Mouse (Mus musculus) ES-E14 (cell line): ENCODE results near the gene Mettl5. TPM values are rescaled to one million over a fixed set of nuclear protein-coding genes. Genes with fewer than 3 reads are reported as not detected.

Experiments
- DNase-seq: peaks from one replicate; pipeline ENCODE4 v3.0.0-alpha.2; 2013; ENCODE audit warnings: low read depth, low spot score
- H3K27ac ChIP-seq: 2 replicates; pipeline ENCODE4 v1.5.1; 2012; ENCODE audit warnings: low read depth, mild to moderate bottlenecking, low read length, moderate library complexity, mixed read lengths; ENCODE audit not compliant: poor library complexity, insufficient read depth, severe bottlenecking
- H3K36me3 ChIP-seq: 2 replicates; pipeline ENCODE4 v1.6.1; 2012; ENCODE audit warnings: mild to moderate bottlenecking, low read length, moderate library complexity, mixed read lengths; ENCODE audit not compliant: control insufficient read depth, poor library complexity, insufficient read depth, severe bottlenecking
- H3K4me1 ChIP-seq, 2 experiments: fragments of 150-350 bp in 1 of 2; sonication (generic) in 1 of 2; 2 replicates each; pipeline ENCODE4 v1.6.1; 2012; ENCODE audit warnings: low read length in 2 of 2, mild to moderate bottlenecking in 1 of 2, mixed read lengths in 1 of 2; ENCODE audit not compliant: control insufficient read depth in 2 of 2, insufficient read depth in 2 of 2, poor library complexity in 1 of 2
- H3K4me3 ChIP-seq, 2 experiments: fragments of 150-350 bp in 1 of 2; sonication (generic) in 1 of 2; 2 replicates each; pipeline ENCODE4 v1.5.1; 2012; ENCODE audit warnings: low read length in 2 of 2, low read depth in 1 of 2, mild to moderate bottlenecking in 1 of 2, mixed read lengths in 1 of 2; ENCODE audit not compliant: insufficient read depth in 1 of 2, poor library complexity in 1 of 2, severe bottlenecking in 1 of 2
- H3K9ac ChIP-seq: 2 replicates; pipeline ENCODE4 v1.6.1; 2012; ENCODE audit warnings: low read depth, mild to moderate bottlenecking, low read length, mixed read lengths; ENCODE audit not compliant: poor library complexity, insufficient read depth, severe bottlenecking
- H3K9me3 ChIP-seq: fragments of 150-350 bp; sonication (generic); 2 replicates; pipeline ENCODE4 v1.6.1; 2012; ENCODE audit warnings: low read depth, mild to moderate bottlenecking, low read length; ENCODE audit not compliant: control insufficient read depth, insufficient read depth
- CHD2 ChIP-seq: IDR thresholded peaks from 2 replicates; pipeline ENCODE4 v1.6.1; 2014; ENCODE audit warnings: mild to moderate bottlenecking, low read depth, low read length, inconsistent platforms
- HCFC1 ChIP-seq: IDR thresholded peaks from 2 replicates; pipeline ENCODE4 v1.6.1; 2012; ENCODE audit warnings: low read length, inconsistent platforms, borderline replicate concordance; ENCODE audit not compliant: insufficient read depth
- MAFK ChIP-seq: IDR thresholded peaks from 2 replicates; pipeline ENCODE4 v1.6.1; 2014; ENCODE audit warnings: mild to moderate bottlenecking, low read depth, low read length, inconsistent platforms; ENCODE audit not compliant: insufficient read depth
- ZC3H11A ChIP-seq: IDR thresholded peaks from 2 replicates; pipeline ENCODE4 v1.6.1; 2012; ENCODE audit warnings: low read depth, mild to moderate bottlenecking, inconsistent platforms, low read length, borderline replicate concordance
- ZNF384 ChIP-seq: IDR thresholded peaks from 2 replicates; pipeline ENCODE4 v1.6.1; 2012; ENCODE audit warnings: low read depth, low read length, inconsistent platforms
- in situ Hi-C, 2 experiments: fragments of 600-800 bp; cut with MboI; formaldehyde crosslinking; loops; one replicate each; pipeline ENCODE4 v1.15.1; 2025; ENCODE audit warnings: low sequenced_read_pairs in 2 of 2, inconsistent platforms in 1 of 2; ENCODE audit not compliant: unreplicated experiment in 2 of 2
- total RNA-seq: library from RNA; depleted of rRNA; stranded (reverse); fragments of 300-350 nt; gene quantifications from 2 replicates; pipeline ENCODE4 v1.2.3, GENCODE M21; 2012

Mettl5 gene
- total RNA-seq, 1 experiment: 43.0 TPM

DNA sequence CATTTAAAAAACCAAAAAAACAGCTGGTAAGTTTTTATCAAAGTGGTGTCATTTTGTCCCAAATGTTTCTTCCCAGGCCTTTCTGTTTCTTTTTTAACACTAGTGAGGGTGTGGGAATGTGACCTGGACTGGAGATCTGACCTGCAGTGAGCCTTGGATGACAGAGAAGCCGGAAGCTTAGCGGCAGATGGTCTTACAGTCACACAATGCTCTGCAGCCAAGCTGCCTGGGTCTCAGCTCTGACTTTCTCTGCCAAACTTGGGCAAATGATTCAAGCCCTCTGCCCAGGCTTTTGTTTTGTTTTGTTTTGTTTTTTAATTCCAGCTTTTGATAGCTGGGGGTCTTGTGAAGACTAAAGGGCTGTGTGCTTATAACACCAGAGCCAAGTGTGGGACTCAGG lies 59.0 kb downstream of the Mettl5 start:
- DNase-seq: no peak
- H3K4me3 ChIP-seq: no peak overlapping the region
- TF ChIP-seq CHD2: no peak
- TF ChIP-seq ZC3H11A: no peak
- no peak for TF ChIP-seq HCFC1
- TF ChIP-seq MAFK: no peak
- no peak for TF ChIP-seq ZNF384
- no peaks in the 10 kb centered on the region for H3K36me3 ChIP-seq
- peaks cover 1 to 3% of the 10 kb centered on the region in 2 experiments; a peak in 1 of 4 replicates for H3K4me1 ChIP-seq
- no peak overlapping the region for H3K9ac ChIP-seq
- H3K9me3 ChIP-seq: no peaks in the 10 kb centered on the region
- in situ Hi-C loops: no loop called here
- H3K27ac ChIP-seq: no peak overlapping the region

DNA sequence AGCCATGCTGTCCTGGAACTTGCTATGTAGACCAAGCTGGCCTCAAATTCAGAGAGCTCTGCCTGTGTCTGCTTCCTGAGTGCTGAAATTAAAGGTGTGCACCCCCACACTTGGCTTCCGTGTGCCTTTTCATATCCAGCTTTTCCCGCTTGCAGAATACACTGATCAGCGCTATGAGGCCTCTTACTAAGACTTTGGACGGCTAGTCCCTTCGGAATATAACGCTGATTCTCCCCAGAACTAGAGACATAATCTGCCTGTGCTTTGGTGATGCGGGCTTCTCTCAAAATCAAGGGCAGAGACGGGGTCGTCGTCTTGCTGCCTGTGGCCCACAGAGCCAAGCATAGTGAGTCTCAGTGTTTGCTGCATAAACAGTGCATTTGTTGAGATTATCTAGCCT lies 59.5 kb downstream of the Mettl5 start:
- Histone ChIP-seq H3K9me3 (no peaks in the 10 kb centered on the region), H3K4me3 (no peak overlapping the region), H3K4me1 (peaks cover 1 to 3% of the 10 kb centered on the region in 2 experiments; a peak in 1 of 4 replicates), H3K9ac (no peak overlapping the region), H3K36me3 (no peaks in the 10 kb centered on the region), H3K27ac (no peak overlapping the region)
- TF ChIP-seq HCFC1 (no peak), ZNF384 (no peak), CHD2 (no peak), MAFK (no peak), ZC3H11A (no peak)
- in situ Hi-C loops: no loop called here
- DNase-seq: no peak

DNA sequence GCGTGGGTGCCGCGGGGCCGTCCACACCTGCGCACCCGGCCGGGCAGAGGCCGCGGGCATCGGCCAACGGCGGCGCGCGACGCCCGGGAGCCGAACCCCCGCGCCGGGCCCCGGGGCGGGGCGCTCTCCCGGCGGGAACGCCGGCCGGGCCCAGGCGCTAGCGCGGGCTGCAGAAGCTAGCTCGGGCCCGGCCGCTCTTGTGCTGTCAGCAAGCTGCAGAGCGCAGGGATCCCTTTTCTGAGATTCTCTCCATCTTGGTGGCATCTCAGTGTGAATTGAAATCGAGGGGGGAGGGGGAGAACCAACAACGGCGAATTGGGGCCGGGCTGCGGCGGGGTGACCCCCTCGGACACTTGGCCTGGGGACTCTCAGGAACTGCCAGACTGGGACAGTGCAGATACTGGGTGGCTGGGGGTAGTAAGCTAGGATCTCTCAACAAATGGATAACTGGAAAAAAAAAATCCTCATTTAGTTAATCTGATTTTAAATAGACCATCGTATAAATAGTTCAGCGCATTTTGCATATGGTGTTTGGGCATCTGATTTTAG lies 62.2 kb downstream of the Mettl5 start:
- peak; percentile 20 for DNase-seq
- TF ChIP-seq ZNF384: no peak
- no peak for TF ChIP-seq ZC3H11A
- no peak for TF ChIP-seq CHD2
- no peak for TF ChIP-seq MAFK
- TF ChIP-seq HCFC1: no peak
- Histone ChIP-seq H3K4me3 (peak overlapping the region; percentile 84 to 93), H3K27ac (no peak overlapping the region), H3K9ac (peak overlapping the region; percentile 87), H3K9me3 (no peaks in the 10 kb centered on the region), H3K4me1 (peaks cover 1 to 3% of the 10 kb centered on the region in 2 experiments; a peak in 1 of 4 replicates), H3K36me3 (no peaks in the 10 kb centered on the region)
- in situ Hi-C loops: no loop called here

GRCm38 (mm10) chr2:69822361-69823128 lies 62.9 kb downstream of the Mettl5 start:
- H3K4me1 ChIP-seq: peaks cover 0 to 3% of the 10 kb centered on the region in 2 experiments; a peak in 1 of 4 replicates
- H3K4me3 ChIP-seq: peak overlapping the region; percentile 69 to 93
- no peaks in the 10 kb centered on the region for H3K36me3 ChIP-seq
- H3K27ac ChIP-seq: no peak overlapping the region
- H3K9ac ChIP-seq: peak overlapping the region; percentile 87
- no peak for TF ChIP-seq MAFK
- DNase-seq: peak; percentile 20
- no peaks in the 10 kb centered on the region for H3K9me3 ChIP-seq
- in situ Hi-C loops: no loop called here
